Mouse (Mus musculus) Patski (cell line): ENCODE measurements at regions not wholly inside any gene's neighbourhood (a gene's known extent, or its start where the extent isn't known, plus 50 kb on each side); places are given as distances from the start of the nearest gene placed in this dataset.

ENCODE experiments used
- ATAC-seq: fragments of 100-300 bp; one replicate; pipeline ENCODE4 v1.8.0; 2021
- CTCF ChIA-PET: fragments of 350-600 bp; sonication (Branson Sonifier 250); formaldehyde crosslinking; loops from one replicate; lab custom pipeline; 2022; ENCODE audit warnings: inconsistent platforms; lab: Charles Lee
- POLR2A ChIA-PET: fragments of 350-600 bp; sonication (Branson Sonifier 250); formaldehyde crosslinking; loops from one replicate; lab custom pipeline; 2022; ENCODE audit warnings: antibody characterized with exemption, inconsistent platforms; lab: Charles Lee
- DNase-seq: peaks from one replicate; pipeline ENCODE4 v3.0.0-alpha.2; 2011; ENCODE audit warnings: low read depth, low spot score
- H3K27me3 ChIP-seq: fragments of 371-371 bp; one replicate; pipeline ENCODE4 v1.5.1; 2021
- CTCF ChIP-seq: fragments of 100-300 bp; IDR thresholded peaks from one replicate; pipeline ENCODE4 v1.5.1; 2021
- in situ Hi-C: fragments of 300-500 bp; cut with MboI; formaldehyde crosslinking; loops from 3 replicates; pipeline ENCODE4 v1.11.1; 2018; ENCODE audit warnings: low pct_unique_long_range_greater_than_20kb, mixed read lengths

DNA sequence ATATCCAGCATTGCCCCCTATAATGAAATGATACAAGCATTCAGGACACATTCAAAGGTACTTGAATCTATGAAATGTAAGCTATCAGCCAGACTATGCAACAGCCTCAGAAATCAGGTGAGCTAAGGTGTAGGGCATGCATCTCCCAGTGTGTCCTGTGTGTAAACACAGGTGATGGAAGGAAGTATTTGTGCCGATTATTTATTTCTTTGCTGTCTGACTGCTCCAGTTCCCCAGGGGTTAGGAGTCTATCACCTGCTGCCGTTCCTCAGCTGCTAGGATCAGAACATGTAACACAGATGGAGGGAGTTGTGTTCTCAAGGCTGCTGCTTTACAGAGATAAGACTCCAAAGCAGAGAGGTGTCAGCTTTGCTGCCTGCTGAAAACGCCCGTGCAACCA lies 103.0 kb upstream of the Mdga2 start:
- no peak for ATAC-seq
- H3K27me3 ChIP-seq = no peaks in the 10 kb centered on the region
- POLR2A ChIA-PET = no interaction called here
- in situ Hi-C loops = no loop called here
- CTCF ChIA-PET = no interaction called here
- TF ChIP-seq CTCF = no peak
- no peak for DNase-seq

DNA sequence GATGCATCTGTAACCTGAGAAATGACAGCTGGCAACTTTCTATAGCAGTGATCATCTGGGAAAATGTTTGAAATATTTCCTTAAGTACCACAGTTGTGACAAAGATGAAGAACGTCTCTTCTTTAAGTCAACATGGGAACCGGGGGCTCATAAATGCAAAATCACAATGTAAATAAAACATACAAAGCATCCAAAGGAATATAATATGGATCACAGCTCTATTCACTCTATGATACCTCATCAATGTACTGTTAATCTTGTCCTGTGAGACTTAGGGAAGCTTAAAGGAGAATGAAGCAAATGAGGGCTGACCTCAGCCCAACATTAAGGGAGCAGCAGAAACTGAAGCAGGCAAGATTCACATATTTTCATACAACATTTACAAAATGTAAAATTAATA lies 96.3 kb upstream of the Mdga2 start:
- no peak for TF ChIP-seq CTCF
- in situ Hi-C loops = no loop called here
- ChIA-PET POLR2A (no interaction called here), CTCF (no interaction called here)
- ATAC-seq (no peak), DNase-seq (no peak)
- H3K27me3 ChIP-seq = no peaks in the 10 kb centered on the region

- H3K27me3 ChIP-seq = no peaks in the 10 kb centered on the region
- in situ Hi-C loops = no loop called here
- ChIA-PET CTCF (no interaction called here), POLR2A (no interaction called here)
- TF ChIP-seq CTCF = no peak
- no peak for ATAC-seq
- no peak for DNase-seq
Measured at GRCm38 (mm10) chr12:67300245-67300644, 77.9 kb upstream of the Mdga2 start.

- ChIA-PET POLR2A (no interaction called here), CTCF (no interaction called here)
- no peak for TF ChIP-seq CTCF
- DNase-seq = no peak
- no peaks in the 10 kb centered on the region for H3K27me3 ChIP-seq
- no peak for ATAC-seq
- in situ Hi-C loops = no loop called here
Measured at GRCm38 (mm10) chr12:67290054-67290453, 67.7 kb upstream of the Mdga2 start.

DNA sequence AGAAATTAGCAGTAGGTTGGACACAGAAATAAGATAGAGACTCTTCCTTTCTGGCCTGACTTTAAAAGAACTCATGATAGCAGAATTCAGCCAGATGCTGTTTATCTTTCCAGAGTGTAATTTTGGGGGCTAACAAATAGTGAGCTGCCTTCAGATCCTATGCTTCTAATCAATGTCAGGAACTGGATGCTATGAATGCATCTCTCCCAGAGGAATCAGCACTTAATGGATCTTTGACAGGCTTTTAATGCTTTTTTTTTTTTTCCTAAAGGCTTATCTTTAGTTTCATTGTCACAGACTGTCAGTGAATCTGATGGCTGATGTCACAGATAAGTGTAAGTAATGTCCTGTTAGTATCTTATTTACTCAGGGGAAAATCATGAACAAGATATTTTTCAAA lies 50.5 kb upstream of the Mdga2 start:
- DNase-seq = no peak
- in situ Hi-C loops = no loop called here
- no peak for TF ChIP-seq CTCF
- ChIA-PET CTCF (no interaction called here), POLR2A (no interaction called here)
- no peak for ATAC-seq
- H3K27me3 ChIP-seq = no peaks in the 10 kb centered on the region

GRCm38 (mm10) chr12:67272329-67272728 lies 50.0 kb upstream of the Mdga2 start:
- ChIA-PET CTCF (no interaction called here), POLR2A (no interaction called here)
- no peak for ATAC-seq

More at GRCm38 (mm10) chr12:67272329-67272728, 50.0 kb upstream of the Mdga2 start:
- in situ Hi-C loops = no loop called here
- no peak for TF ChIP-seq CTCF
- no peak for DNase-seq
- no peaks in the 10 kb centered on the region for H3K27me3 ChIP-seq
